Mouse (Mus musculus) spleen, adult 2 months (tissue): ENCODE measurements at regions not wholly inside any gene's neighbourhood (a gene's known extent, or its start where the extent isn't known, plus 50 kb on each side); places are given as distances from the start of the nearest gene placed in this dataset.

Experiments
- DNase-seq, 2 experiments: peaks; one replicate each; pipeline versions ENCODE4 v3.0.0 to v3.0.0-alpha.2; 2012 to 2021; ENCODE audit warnings: low spot score in 2 of 2, low read depth in 1 of 2
- H3K27ac ChIP-seq: fragments of 200-500 bp; 2 replicates; pipeline ENCODE4 v1.5.1; 2012; ENCODE audit warnings: low read length, inconsistent platforms; ENCODE audit not compliant: insufficient read depth
- H3K27me3 ChIP-seq: fragments of 200-500 bp; 2 replicates; pipeline ENCODE4 v1.6.1; 2012; ENCODE audit warnings: mild to moderate bottlenecking, moderate library complexity, low read length, inconsistent platforms; ENCODE audit not compliant: control insufficient read depth, insufficient read depth
- H3K36me3 ChIP-seq: fragments of 200-500 bp; 2 replicates; pipeline ENCODE4 v1.6.1; 2012; ENCODE audit warnings: mild to moderate bottlenecking, low read length, inconsistent platforms; ENCODE audit not compliant: control insufficient read depth, insufficient read depth
- H3K4me1 ChIP-seq: fragments of 200-500 bp; 2 replicates; pipeline ENCODE4 v1.6.1; 2011; ENCODE audit warnings: inconsistent platforms; ENCODE audit not compliant: control insufficient read depth, insufficient read depth, insufficient read length
- H3K4me3 ChIP-seq: fragments of 200-500 bp; 2 replicates; pipeline ENCODE4 v1.5.1; 2011; ENCODE audit warnings: mild to moderate bottlenecking, inconsistent platforms; ENCODE audit not compliant: insufficient read depth, insufficient read length; ENCODE audit errors: extremely low read depth
- CTCF ChIP-seq: fragments of 200-500 bp; IDR thresholded peaks from 2 replicates; pipeline ENCODE4 v1.5.1; 2011; ENCODE audit warnings: mild to moderate bottlenecking, inconsistent platforms; ENCODE audit not compliant: insufficient read depth, insufficient read length, insufficient replicate concordance; ENCODE audit errors: extremely low read depth
- POLR2A ChIP-seq: fragments of 200-500 bp; IDR thresholded peaks from 2 replicates; pipeline ENCODE4 v1.6.1; 2011; ENCODE audit warnings: low read depth, low read length, inconsistent platforms
- WGBS: fragments of 180-500 bp; shearing (Covaris S2); methylation state at CpG from one replicate; pipeline ENCODE4 v1.1.7; 2018; 5-methylcytosine and 5-hydroxymethylcytosine counted together

DNA sequence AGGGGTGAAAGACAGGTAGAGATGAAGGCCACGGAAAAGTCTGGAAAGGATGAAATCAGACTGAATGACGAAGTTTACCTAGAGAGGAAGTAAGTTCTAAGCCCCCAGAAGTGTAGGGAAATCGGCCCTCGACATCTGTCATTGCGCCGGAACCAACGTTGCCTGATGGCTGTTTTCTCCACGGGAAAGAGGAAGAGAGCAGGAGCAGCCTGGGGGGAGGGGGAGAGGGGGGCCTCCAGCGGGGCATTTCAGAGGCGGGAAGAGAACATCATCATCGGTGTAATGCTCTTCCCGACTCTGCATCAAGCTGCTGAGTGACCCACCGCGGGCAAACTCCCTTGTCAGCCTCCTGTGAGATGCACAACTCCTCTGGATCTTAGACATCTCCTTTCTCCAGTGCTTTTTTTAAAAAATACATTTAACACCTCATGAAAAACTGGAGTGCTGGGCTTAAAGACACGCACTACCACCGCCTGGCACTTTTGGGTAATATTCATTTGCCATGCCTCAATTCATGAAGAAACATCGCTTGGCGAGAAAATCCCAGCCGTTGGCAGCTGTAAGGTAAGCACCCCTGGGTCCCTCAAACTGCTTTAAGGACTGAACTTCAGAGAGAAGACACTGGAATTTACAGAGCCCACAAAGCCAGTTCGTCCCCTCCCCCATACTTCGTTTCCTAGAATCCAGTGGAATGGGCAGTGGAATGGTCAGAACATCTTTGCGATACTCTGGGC, 53.0 kb upstream of the Kras start:
- peak in 1 of 2 experiments; percentile 7 for DNase-seq
- Histone ChIP-seq H3K4me1 (peaks cover 22% of the 10 kb centered on the region), H3K36me3 (no peaks in the 10 kb centered on the region), H3K27me3 (no peaks in the 10 kb centered on the region), H3K4me3 (peak overlapping the region; percentile 47), H3K27ac (peak overlapping the region; percentile 48)
- TF ChIP-seq POLR2A, result no peak
- WGBS, result 7% methylated on average over 22 of the region's 22 CpGs

DNA sequence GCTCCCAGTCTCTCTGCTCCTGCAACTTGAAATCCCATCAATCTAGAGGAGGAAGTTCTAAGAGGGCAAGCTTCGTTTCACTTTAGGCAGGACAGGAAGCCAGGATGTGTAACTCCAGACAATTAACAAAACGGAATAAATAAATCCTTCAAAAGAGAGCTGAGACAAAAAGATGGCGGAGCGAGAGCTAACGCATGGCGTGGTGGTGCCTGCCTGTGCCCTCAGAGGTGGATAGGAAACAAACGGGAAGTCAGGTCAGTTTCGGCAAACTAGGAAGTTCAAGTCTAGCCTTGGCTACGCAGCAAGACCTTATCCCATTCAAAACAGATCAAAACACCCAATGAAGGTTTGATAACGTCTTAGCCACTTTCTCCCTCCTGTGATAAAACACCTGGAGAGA, 52.1 kb upstream of the Kras start:
- H3K4me1 ChIP-seq, result peaks cover 19% of the 10 kb centered on the region
- H3K36me3 ChIP-seq, result no peaks in the 10 kb centered on the region
- H3K27ac ChIP-seq, result no peak overlapping the region
- H3K4me3 ChIP-seq, result no peak overlapping the region
- WGBS, result 82% methylated on average over 10 of the region's 10 CpGs
- no peaks in the 10 kb centered on the region for H3K27me3 ChIP-seq
- TF ChIP-seq POLR2A (no peak), CTCF (no peak)
- DNase-seq, result no peak

DNA sequence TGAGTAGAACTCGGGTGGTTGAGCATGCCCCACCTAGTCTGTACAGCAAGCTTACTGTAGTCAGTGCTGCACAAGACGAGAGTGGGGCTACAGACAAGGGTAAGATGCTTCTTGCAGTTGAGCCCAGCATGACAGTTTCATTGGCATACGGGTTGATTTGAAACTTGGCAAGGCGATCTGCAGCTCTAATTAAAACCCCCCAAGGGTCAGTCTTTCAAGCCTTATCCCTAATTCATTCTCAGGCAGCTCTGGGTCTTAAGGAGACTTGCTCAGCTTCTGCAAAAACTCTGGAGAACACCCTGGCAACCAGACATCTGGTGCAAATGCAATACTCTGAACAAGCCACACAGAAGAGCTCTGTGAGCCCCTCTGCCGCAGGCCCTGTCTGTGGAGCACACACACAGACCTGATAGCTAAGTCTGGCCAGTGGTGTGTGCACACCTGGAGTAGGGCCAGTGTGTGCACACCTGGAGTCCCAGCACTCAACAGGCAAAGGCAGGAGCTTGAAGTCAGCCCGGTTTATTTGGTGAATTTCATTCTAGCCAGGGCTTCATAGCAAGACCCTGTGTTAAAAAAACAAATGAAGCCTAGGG, 50.3 kb upstream of the Kras start:
- no peaks in the 10 kb centered on the region for H3K27me3 ChIP-seq
- H3K27ac ChIP-seq, result no peak overlapping the region
- H3K36me3 ChIP-seq, result no peaks in the 10 kb centered on the region
- TF ChIP-seq CTCF, result no peak
- TF ChIP-seq POLR2A, result no peak
- no peak for DNase-seq
- peaks cover 11% of the 10 kb centered on the region for H3K4me1 ChIP-seq
- WGBS, result 83% methylated on average over 6 of the region's 6 CpGs
- no peak overlapping the region for H3K4me3 ChIP-seq
